Mouse (Mus musculus) lung, embryonic 15.5 days (tissue): Measurements from ENCODE around the gene Slc4a2. TPM values are rescaled to one million over a fixed set of nuclear protein-coding genes. Genes with fewer than 3 reads are reported as not detected.

Experiments used
- ATAC-seq: fragments of 200-750 bp; cut with Nextera tagmentation; 2 replicates; pipeline ENCODE4 v1.8.0; 2017; ENCODE audit warnings: moderate number of reproducible peaks, borderline replicate concordance; ENCODE audit not compliant: low FRiP score, low TSS enrichment; ENCODE audit errors: extremely low read depth
- H3K27ac ChIP-seq: fragments of 300-500 bp; sonication (generic); 2 replicates; pipeline ENCODE4 v1.5.1; 2015; ENCODE audit warnings: moderate library complexity, mild to moderate bottlenecking, inconsistent platforms
- H3K27me3 ChIP-seq: fragments of 300-500 bp; sonication (generic); 2 replicates; pipeline ENCODE4 v1.6.1; 2015; ENCODE audit warnings: inconsistent platforms
- H3K36me3 ChIP-seq: fragments of 300-500 bp; sonication (generic); 2 replicates; pipeline ENCODE4 v1.6.1; 2015; ENCODE audit warnings: inconsistent platforms
- H3K4me1 ChIP-seq: fragments of 300-500 bp; sonication (generic); 2 replicates; pipeline ENCODE4 v1.6.1; 2015; ENCODE audit warnings: inconsistent platforms
- H3K4me2 ChIP-seq: fragments of 300-500 bp; sonication (generic); 2 replicates; pipeline ENCODE4 v1.6.1; 2015; ENCODE audit warnings: inconsistent platforms, mild to moderate bottlenecking, moderate library complexity
- H3K4me3 ChIP-seq: fragments of 300-500 bp; sonication (generic); 2 replicates; pipeline ENCODE4 v1.5.1; 2015; ENCODE audit warnings: mild to moderate bottlenecking, inconsistent platforms
- H3K9ac ChIP-seq: fragments of 300-500 bp; sonication (generic); 2 replicates; pipeline ENCODE4 v1.6.1; 2015; ENCODE audit warnings: inconsistent platforms
- H3K9me3 ChIP-seq: fragments of 300-500 bp; sonication (generic); 2 replicates; pipeline ENCODE4 v1.6.1; 2016; ENCODE audit warnings: inconsistent platforms
- WGBS: fragments of 180-500 bp; shearing (Covaris S2); methylation state at CpG from one replicate; pipeline ENCODE4 v1.1.7; 2015; 5-methylcytosine and 5-hydroxymethylcytosine counted together
- polyA plus RNA-seq: library from polyadenylated mRNA; unstranded; fragments of >200 nt; fragmentation: Nextera tagmentation; extraction: Ambion mirVana; gene quantifications from 2 replicates; pipeline ENCODE4 v1.2.1, GENCODE M21; 2015

Slc4a2 gene
- polyA plus RNA-seq, 1 experiment from 2014 or later = 44.4 TPM

- peaks cover 6% of the 10 kb centered on the region; the same call in 1 of the 2 replicates for H3K4me1 ChIP-seq
- no peak overlapping the region for H3K4me2 ChIP-seq
- no peak overlapping the region for H3K4me3 ChIP-seq
- H3K36me3 ChIP-seq = peaks cover 17% of the 10 kb centered on the region; the same call in 1 of the 2 replicates
- no peak overlapping the region for H3K9ac ChIP-seq
- WGBS = 84% methylated on average over 10 of the region's 10 CpGs
- no peaks in the 10 kb centered on the region for H3K9me3 ChIP-seq
- H3K27ac ChIP-seq = no peak overlapping the region
- no peak for ATAC-seq
- H3K27me3 ChIP-seq = no peaks in the 10 kb centered on the region
Observed at GRCm38 (mm10) chr5:24399686-24400085, 24.0 kb upstream of the Slc4a2 start.

GRCm38 (mm10) chr5:24400362-24400761 is 23.3 kb upstream of the Slc4a2 start:
- H3K4me1 ChIP-seq = no peaks in the 10 kb centered on the region; the same call in 1 of the 2 replicates
- H3K27me3 ChIP-seq = no peaks in the 10 kb centered on the region
- H3K36me3 ChIP-seq = peaks cover 17% of the 10 kb centered on the region; the same call in 1 of the 2 replicates
- no peaks in the 10 kb centered on the region for H3K9me3 ChIP-seq
- ATAC-seq = no peak
- no peak overlapping the region for H3K9ac ChIP-seq
- no peak overlapping the region for H3K4me3 ChIP-seq
- WGBS = 88% methylated on average over 11 of the region's 11 CpGs
- no peak overlapping the region for H3K27ac ChIP-seq
- H3K4me2 ChIP-seq = no peak overlapping the region

- no peak overlapping the region for H3K4me3 ChIP-seq
- 87% methylated on average over 5 of the region's 5 CpGs for WGBS
- H3K4me1 ChIP-seq = no peaks in the 10 kb centered on the region
- H3K27ac ChIP-seq = no peak overlapping the region
- peaks cover 17% of the 10 kb centered on the region; the same call in 1 of the 2 replicates for H3K36me3 ChIP-seq
- H3K9me3 ChIP-seq = no peaks in the 10 kb centered on the region
- H3K27me3 ChIP-seq = no peaks in the 10 kb centered on the region
- no peak overlapping the region for H3K4me2 ChIP-seq
- H3K9ac ChIP-seq = no peak overlapping the region
- no peak for ATAC-seq
Observed at GRCm38 (mm10) chr5:24400911-24401605, 22.6 kb upstream of the Slc4a2 start.

- Histone ChIP-seq H3K9me3 (no peaks in the 10 kb centered on the region), H3K4me3 (no peak overlapping the region), H3K9ac (no peak overlapping the region), H3K36me3 (peaks cover 17% of the 10 kb centered on the region; the same call in 1 of the 2 replicates), H3K4me2 (no peak overlapping the region), H3K27me3 (no peaks in the 10 kb centered on the region), H3K4me1 (no peaks in the 10 kb centered on the region), H3K27ac (no peak overlapping the region)
- WGBS = 63% methylated on average over 9 of the region's 9 CpGs
- no peak for ATAC-seq
Observed at GRCm38 (mm10) chr5:24401969-24402368, 21.7 kb upstream of the Slc4a2 start.

- no peak overlapping the region for H3K4me2 ChIP-seq
- no peak overlapping the region for H3K4me3 ChIP-seq
- no peaks in the 10 kb centered on the region for H3K27me3 ChIP-seq
- no peaks in the 10 kb centered on the region for H3K4me1 ChIP-seq
- H3K9me3 ChIP-seq = no peaks in the 10 kb centered on the region
- H3K9ac ChIP-seq = no peak overlapping the region
- peaks cover 17% of the 10 kb centered on the region; the same call in 1 of the 2 replicates for H3K36me3 ChIP-seq
- no peak for ATAC-seq
- no peak overlapping the region for H3K27ac ChIP-seq
- WGBS = 84% methylated on average over 6 of the region's 6 CpGs
Observed at GRCm38 (mm10) chr5:24404594-24405360, 18.9 kb upstream of the Slc4a2 start.

- Histone ChIP-seq H3K36me3 (peaks cover 16% of the 10 kb centered on the region; the same call in 1 of the 2 replicates), H3K9ac (no peak overlapping the region), H3K4me2 (no peak overlapping the region), H3K27me3 (no peaks in the 10 kb centered on the region), H3K4me3 (no peak overlapping the region), H3K4me1 (no peaks in the 10 kb centered on the region), H3K9me3 (no peaks in the 10 kb centered on the region), H3K27ac (no peak overlapping the region)
- 50% methylated on average over 3 of the region's 3 CpGs for WGBS
- ATAC-seq = no peak
Observed at GRCm38 (mm10) chr5:24405389-24405876, 18.2 kb upstream of the Slc4a2 start.

- Histone ChIP-seq H3K27me3 (no peaks in the 10 kb centered on the region), H3K4me3 (no peak overlapping the region), H3K4me2 (no peak overlapping the region), H3K4me1 (no peaks in the 10 kb centered on the region), H3K27ac (no peak overlapping the region), H3K9me3 (no peaks in the 10 kb centered on the region), H3K9ac (no peak overlapping the region), H3K36me3 (no peaks in the 10 kb centered on the region)
- WGBS = 83% methylated on average over 13 of the region's 13 CpGs
- ATAC-seq = no peak
Observed at GRCm38 (mm10) chr5:24408651-24409050, 15.0 kb upstream of the Slc4a2 start.

- Histone ChIP-seq H3K4me3 (no peak overlapping the region), H3K4me2 (no peak overlapping the region), H3K27me3 (no peaks in the 10 kb centered on the region), H3K9ac (no peak overlapping the region), H3K36me3 (no peaks in the 10 kb centered on the region), H3K27ac (no peak overlapping the region), H3K9me3 (no peaks in the 10 kb centered on the region), H3K4me1 (no peaks in the 10 kb centered on the region)
- no peak for ATAC-seq
- WGBS = 71% methylated on average over 2 of the region's 2 CpGs
Observed at GRCm38 (mm10) chr5:24409466-24409865, 14.2 kb upstream of the Slc4a2 start.

- ATAC-seq = no peak
- whole genome bisulfite sequencing = 85% methylated on average over 2 of the region's 2 CpGs
- Histone ChIP-seq H3K4me2 (no peak overlapping the region), H3K36me3 (no peaks in the 10 kb centered on the region), H3K9ac (no peak overlapping the region), H3K9me3 (no peaks in the 10 kb centered on the region), H3K4me1 (peaks cover 4% of the 10 kb centered on the region; the same call in 1 of the 2 replicates), H3K4me3 (no peak overlapping the region), H3K27me3 (no peaks in the 10 kb centered on the region), H3K27ac (no peak overlapping the region)
Observed at GRCm38 (mm10) chr5:24412063-24412462, 11.6 kb upstream of the Slc4a2 start.

- no peaks in the 10 kb centered on the region for H3K36me3 ChIP-seq
- H3K4me2 ChIP-seq = no peak within 1 kb of the TSS
- H3K27me3 ChIP-seq = no peaks in the 10 kb centered on the region
- H3K9ac ChIP-seq = no peak within 1 kb of the TSS
- ATAC-seq = no peak
- H3K9me3 ChIP-seq = no peaks in the 10 kb centered on the region
- WGBS = 32% methylated on average over 11 of the region's 11 CpGs
- H3K4me1 ChIP-seq = peaks cover 4% of the 10 kb centered on the region; the same call in 1 of the 2 replicates
- no peak within 1 kb of the TSS for H3K4me3 ChIP-seq
- H3K27ac ChIP-seq = no peak within 1 kb of the TSS
Observed at GRCm38 (mm10) chr5:24413042-24413693, 10.5 kb upstream of the Slc4a2 start, which contains the start of gene Asic3. Gene Asic3, plus strand, starts transcription at chr5:24413392.

GRCm38 (mm10) chr5:24413938-24414337 is 9.7 kb upstream of the Slc4a2 start:
- Histone ChIP-seq H3K4me2 (no peak overlapping the region), H3K9me3 (no peaks in the 10 kb centered on the region), H3K27me3 (no peaks in the 10 kb centered on the region), H3K36me3 (peaks cover 1% of the 10 kb centered on the region; the same call in 1 of the 2 replicates), H3K9ac (no peak overlapping the region), H3K27ac (no peak overlapping the region), H3K4me1 (peaks cover 4% of the 10 kb centered on the region; the same call in 1 of the 2 replicates), H3K4me3 (no peak overlapping the region)
- WGBS = 71% methylated on average over 13 of the region's 13 CpGs
- ATAC-seq = no peak
